Comparison of ENCODE assay signal across 22 mouse cellular contexts in the genomic region with DNA sequence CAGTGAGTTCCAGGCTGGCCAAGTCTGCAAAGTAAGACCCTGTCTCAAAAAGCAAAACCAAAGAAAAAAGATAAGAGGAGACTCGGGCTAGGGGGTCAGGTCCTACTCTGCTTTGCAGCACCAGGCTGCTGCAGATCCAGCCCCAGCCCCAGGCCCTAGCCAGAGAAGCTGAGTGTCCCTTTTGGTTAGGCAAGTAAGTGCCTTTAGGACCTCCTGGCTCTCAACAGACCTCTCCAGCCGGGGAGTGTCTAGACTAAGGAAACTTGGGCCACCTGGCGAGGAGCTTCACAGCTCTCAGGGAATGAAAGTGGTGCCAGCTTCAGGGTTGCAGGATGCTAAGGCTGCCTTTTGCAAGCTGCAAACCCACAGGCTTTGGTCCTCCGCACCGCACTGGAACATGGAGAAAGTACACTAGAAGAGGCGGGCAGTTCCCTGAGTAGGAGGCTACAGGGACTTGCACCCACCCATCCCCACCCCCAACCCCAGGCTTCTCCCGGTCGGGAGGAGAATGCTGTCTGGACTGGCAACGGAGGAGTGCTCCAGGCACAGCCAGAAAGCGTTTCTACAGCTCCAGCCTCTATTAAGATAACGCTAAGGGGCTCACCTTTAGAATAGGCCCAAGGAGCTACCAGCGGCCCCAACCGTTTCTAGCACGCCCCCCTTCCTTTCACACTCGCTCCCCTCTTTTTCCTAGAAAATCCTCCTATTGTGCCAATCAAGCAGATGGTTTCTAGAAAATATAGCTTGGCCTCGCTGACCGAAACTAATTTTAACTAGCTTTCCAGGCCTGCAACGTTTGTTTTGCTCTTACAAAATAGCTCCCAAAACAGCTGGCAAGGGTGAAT. TPM values are rescaled to one million over a fixed set of nuclear protein-coding genes. Genes with fewer than 3 reads are reported as not detected.
DNase-seq lines count a peak whose midpoint lies in the region; ATAC-seq and TF ChIP-seq lines count a peak whose summit lies in the region.
"Had no signal": no experiment of that assay in that cellular context is flagged by ENCODE, and none has a peak within 500 bp of the region (broad histone marks: within the 10 kb centered on the region; RNA-seq: fewer than 3 reads in every experiment).

No protein-coding gene starts in this region.

- no peak for TF ChIP-seq POLR2A in ES-Bruce4 (IDR thresholded peaks at IDR 0.05; ENCODE audit: insufficient read depth, low read length)

- no peaks in the 10 kb centered on the region for H3K36me3 ChIP-seq in intestine, postnatal 0 days (ENCODE audit: control insufficient read depth, insufficient read depth)
- no peaks in the 10 kb centered on the region for H3K36me3 ChIP-seq in intestine, embryonic 16.5 days (ENCODE audit: control insufficient read depth, insufficient read depth, low read length)
- H3K36me3 ChIP-seq in ES-Bruce4 (ENCODE audit: control insufficient read depth, insufficient read depth, low read length, poor library complexity, severe bottlenecking), result no peaks in the 10 kb centered on the region
- no peaks in the 10 kb centered on the region for H3K36me3 ChIP-seq in forebrain, embryonic 16.5 days (ENCODE audit: control insufficient read depth, insufficient read depth)
- H3K36me3 ChIP-seq: heart, embryonic 15.5 days; hindbrain, embryonic 15.5 days had no signal

- intact Hi-C loops in left cerebral cortex, postnatal 10 days (cut with DNase I), result loop anchor here (5.0 kb wide), 2 partner anchors 37 to 272 kb away; partner anchors contain the start of gene Slc6a5

- no peaks in the 10 kb centered on the region for H3K4me1 ChIP-seq in intestine, postnatal 0 days (replicated peaks; ENCODE audit: control insufficient read depth, insufficient read depth, low read length)
- H3K4me1 ChIP-seq in intestine, embryonic 16.5 days (ENCODE audit: control insufficient read depth, insufficient read depth, low read length), result 0 out of 2 replicates have a peak, but pooled peaks cover 3% of the 10 kb centered on the region
- H3K4me1 ChIP-seq in ES-Bruce4 (ENCODE audit: control insufficient read depth, insufficient read depth, low read length), result no peaks in the 10 kb centered on the region
- peaks cover 9% of the 10 kb centered on the region for H3K4me1 ChIP-seq in forebrain, embryonic 16.5 days (replicated peaks; ENCODE audit: control insufficient read depth, insufficient read depth, low read length)

- 35% methylated on average over 18 of the region's 18 CpGs for WGBS in intestine, postnatal 0 days
- WGBS in intestine, embryonic 16.5 days, result 26% methylated on average over 18 of the region's 18 CpGs
- 3% methylated on average over 18 of the region's 18 CpGs for WGBS in forebrain, embryonic 16.5 days

- ATAC-seq in intestine, postnatal 0 days, result no peak
- no peak for ATAC-seq in intestine, embryonic 16.5 days
- ATAC-seq in forebrain, embryonic 16.5 days, result peak; percentile 34

- no peak for TF ChIP-seq EP300 in ES-Bruce4 (IDR thresholded peaks at IDR 0.05; ENCODE audit: insufficient read depth, low read depth, low read length)

- H3K4me3 ChIP-seq in intestine, postnatal 0 days (ENCODE audit: low read depth, low read length), result peak overlapping the region; percentile 17; the same call in 1 of the 2 replicates
- no peak overlapping the region for H3K4me3 ChIP-seq in intestine, embryonic 16.5 days (ENCODE audit: low read length)
- H3K4me3 ChIP-seq in ES-Bruce4 (ENCODE audit: low read depth, low read length), result peak overlapping the region; percentile 9; the same call in 1 of the 2 replicates
- H3K4me3 ChIP-seq in forebrain, embryonic 16.5 days (replicated peaks; ENCODE audit: low read length), result no peak overlapping the region
- H3K4me3 ChIP-seq: gastrocnemius, adult 2 months; hindbrain, embryonic 15.5 days had no signal

- no peak overlapping the region for H3K27ac ChIP-seq in intestine, postnatal 0 days (ENCODE audit: low read depth, low read length)
- no peak overlapping the region for H3K27ac ChIP-seq in intestine, embryonic 16.5 days (ENCODE audit: low read length)
- H3K27ac ChIP-seq in ES-Bruce4 (ENCODE audit: insufficient read depth, low read length), result no peak overlapping the region
- no peak overlapping the region for H3K27ac ChIP-seq in forebrain, embryonic 16.5 days (ENCODE audit: low read length)
- H3K27ac ChIP-seq: gastrocnemius, adult 2 months; heart, embryonic 15.5 days; hindbrain, embryonic 15.5 days had no signal

- peaks cover 59% of the 10 kb centered on the region for H3K27me3 ChIP-seq in intestine, postnatal 0 days (replicated peaks; ENCODE audit: control insufficient read depth, insufficient read depth, low read length)
- peaks cover 52% of the 10 kb centered on the region for H3K27me3 ChIP-seq in intestine, embryonic 16.5 days (replicated peaks; ENCODE audit: control insufficient read depth, insufficient read depth, low read length)
- peaks cover 34% of the 10 kb centered on the region for H3K27me3 ChIP-seq in ES-Bruce4 (ENCODE audit: control insufficient read depth, insufficient read depth, low read length, poor library complexity, severe bottlenecking)
- peaks cover 64% of the 10 kb centered on the region for H3K27me3 ChIP-seq in forebrain, embryonic 16.5 days (replicated peaks; ENCODE audit: control insufficient read depth, insufficient read depth, low read length)

- H3K4me2 ChIP-seq in intestine, postnatal 0 days (replicated peaks; ENCODE audit: low read depth), result no peak overlapping the region
- no peak overlapping the region for H3K4me2 ChIP-seq in intestine, embryonic 16.5 days (ENCODE audit: low read depth, low read length)
- H3K4me2 ChIP-seq in forebrain, embryonic 16.5 days (ENCODE audit: low read length), result no peak overlapping the region
- H3K4me2 ChIP-seq: hindbrain, embryonic 15.5 days had no signal

- peak; percentile 39 for DNase-seq in embryo, embryonic 9.5 days (ENCODE audit: extremely low spot score)
- DNase-seq in spleen, postnatal 14 days (ENCODE audit: low spot score in 2 of 2), result no peak
- DNase-seq in left cerebral cortex, postnatal 10 days (ENCODE audit: extremely low spot score in 1 of 2, low spot score in 2 of 2), result no peak
- DNase-seq: adrenal gland, postnatal 14 days; cerebellum, adult 8-10 months; gastrocnemius, adult 2 months; heart, adult 11 months; kidney, postnatal 14 days; layer of hippocampus, adult 9-11 months; right cerebral cortex, postnatal 25 days had no signal

- H3K9me3 ChIP-seq in intestine, postnatal 0 days (ENCODE audit: control insufficient read depth), result no peaks in the 10 kb centered on the region
- H3K9me3 ChIP-seq in intestine, embryonic 16.5 days (ENCODE audit: control insufficient read depth, low read length), result no peaks in the 10 kb centered on the region
- H3K9me3 ChIP-seq in ES-Bruce4 (replicated peaks; ENCODE audit: control insufficient read depth, insufficient read depth, low read length, poor library complexity, severe bottlenecking), result no peaks in the 10 kb centered on the region
- H3K9me3 ChIP-seq in forebrain, embryonic 16.5 days (ENCODE audit: control insufficient read depth, low read length), result no peaks in the 10 kb centered on the region; the same call in 1 of the 2 replicates
- H3K9me3 ChIP-seq: heart, embryonic 15.5 days; hindbrain, embryonic 15.5 days had no signal

- no peak overlapping the region for H3K9ac ChIP-seq in intestine, postnatal 0 days (ENCODE audit: low read depth, low read length)
- H3K9ac ChIP-seq in intestine, embryonic 16.5 days (ENCODE audit: low read depth, low read length), result no peak overlapping the region
- H3K9ac ChIP-seq in ES-Bruce4 (ENCODE audit: low read depth, poor library complexity, severe bottlenecking), result no peak overlapping the region
- H3K9ac ChIP-seq in forebrain, embryonic 16.5 days (replicated peaks; ENCODE audit: low read depth, low read length), result no peak overlapping the region
- H3K9ac ChIP-seq: heart, embryonic 15.5 days; hindbrain, embryonic 15.5 days had no signal

- no peak for TF ChIP-seq CTCF in intestine, postnatal 0 days (IDR thresholded peaks at IDR 0.05; ENCODE audit: low read depth)
- TF ChIP-seq CTCF in ES-Bruce4 (IDR thresholded peaks at IDR 0.05; ENCODE audit: low read depth, low read length), result no peak

RNA-seq across cellular contexts. Expression of gene Dbx1, which starts 3.4 kb away (rescaled TPM):
- polyA plus RNA-seq in intestine, postnatal 0 days (2015; fragmentation: Nextera tagmentation; extraction: Ambion mirVana), result not detected in 2 replicates
- 0.06 TPM in 1 of 2 replicates, not detected in the other for polyA plus RNA-seq in intestine, embryonic 16.5 days (2015; fragmentation: Nextera tagmentation; extraction: Ambion mirVana)
- polyA plus RNA-seq in ES-Bruce4 (2011; ENCODE audit: insufficient read depth, insufficient read length, low read depth, missing spikeins), result not detected in 2 replicates
- polyA plus RNA-seq in forebrain, embryonic 16.5 days (2015; fragmentation: Nextera tagmentation; extraction: Ambion mirVana), result 0.54 and 0.83 TPM in 2 replicates
- total RNA-seq in left cerebral cortex, postnatal 10 days (2021), result not detected
- total RNA-seq: adrenal gland, postnatal 14 days; gastrocnemius, adult 2 months; liver, adult 2 months; megakaryocyte progenitor cell, adult 5-6 weeks; MEL had no signal
- polyA plus RNA-seq: C2C12; heart, embryonic 15.5 days; liver, adult 2 months; lung, embryonic 16.5 days; testis, adult 2 months had no signal

Comparison
In these comparisons a context has a peak if more than half of its experiments do, and no peak if none do; other contexts are left out.
1. H3K4me3 ChIP-seq: peak in intestine, postnatal 0 days (single experiment) and ES-Bruce4 (single experiment); none in intestine, embryonic 16.5 days (single experiment) and forebrain, embryonic 16.5 days (single experiment).